Mouse (Mus musculus): ENCODE measurements around the gene Tmem266.

Gene Tmem266

DNA sequence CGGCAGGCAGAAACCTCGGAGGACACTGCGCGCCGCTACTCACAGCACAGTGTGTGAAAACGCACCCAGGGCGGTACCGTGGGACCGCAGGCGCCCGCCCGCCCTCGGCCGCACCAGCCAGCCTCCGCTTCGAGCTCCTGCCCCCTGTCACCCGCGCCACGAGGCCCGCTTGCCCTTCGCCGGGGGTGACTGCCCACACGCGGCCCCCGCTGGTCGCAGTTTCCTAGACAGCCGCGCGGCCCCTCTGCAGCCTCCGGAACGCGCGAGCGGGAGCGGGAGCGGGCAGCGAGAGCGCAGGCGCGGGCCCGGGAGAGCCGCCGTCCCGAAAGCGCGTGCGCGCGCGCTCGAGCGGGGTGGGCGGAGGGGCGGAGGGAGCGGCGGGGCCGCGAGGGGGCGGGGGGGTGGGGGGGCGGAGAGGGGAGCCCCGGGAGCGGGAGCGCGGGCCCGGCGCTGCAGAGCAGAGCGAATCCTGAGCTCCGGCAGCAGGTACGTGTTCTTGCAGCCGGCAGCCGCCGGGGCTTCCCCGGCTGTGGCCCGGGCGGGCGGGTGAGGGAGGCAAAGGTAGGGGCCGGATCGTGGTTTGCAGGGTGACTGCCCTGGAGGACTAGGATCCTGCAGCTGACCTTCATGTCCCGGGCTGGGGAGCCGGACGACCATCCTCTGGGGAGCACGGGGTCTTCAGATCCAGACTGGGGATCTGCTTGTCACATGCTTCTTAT, at the start of gene Tmem266, which contains the start of gene Nrg4:
Gene Tmem266, plus strand, starts transcription at position 399 of the 719 bp plus-strand sequence.
Gene Nrg4, minus strand, starts transcription at position 330 of the 719 bp plus-strand sequence.
- POLR2A ChIA-PET, result interaction anchor here (0.6 to 1.7 kb wide), 6 partner anchors 46 to 295 kb away, joined by 3 to 6 read pairs (median 3); no protein-coding TSS in a partner anchor
- CTCF ChIA-PET, result no interaction called here

DNA sequence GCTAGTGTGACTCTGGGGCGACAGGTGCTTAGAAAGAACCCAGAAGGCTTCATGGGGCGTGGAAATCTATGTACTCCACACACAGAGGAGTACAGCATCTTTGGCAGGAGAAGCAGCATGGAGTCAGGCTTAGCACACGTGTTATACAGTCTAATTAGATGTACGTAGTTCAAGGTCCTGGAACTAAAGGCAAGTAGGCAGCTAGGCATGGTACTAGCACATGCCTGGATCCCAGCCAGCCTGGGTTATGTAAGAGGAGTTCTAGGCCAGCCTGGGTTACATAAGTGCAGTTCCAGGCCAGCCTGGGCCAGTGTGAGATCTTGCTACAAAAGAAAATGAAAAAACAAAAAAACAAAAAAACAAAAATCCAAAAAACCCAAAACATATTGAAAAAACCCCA, 49.2 kb upstream of the Tmem266 start:
- ChIA-PET POLR2A (interaction anchor here in 1 of 4 experiments (0.8 to 0.9 kb wide), 2 partner anchors 23 to 62 kb away, joined by 3 read pairs; no protein-coding TSS in a partner anchor), CTCF (no interaction called here)

DNA sequence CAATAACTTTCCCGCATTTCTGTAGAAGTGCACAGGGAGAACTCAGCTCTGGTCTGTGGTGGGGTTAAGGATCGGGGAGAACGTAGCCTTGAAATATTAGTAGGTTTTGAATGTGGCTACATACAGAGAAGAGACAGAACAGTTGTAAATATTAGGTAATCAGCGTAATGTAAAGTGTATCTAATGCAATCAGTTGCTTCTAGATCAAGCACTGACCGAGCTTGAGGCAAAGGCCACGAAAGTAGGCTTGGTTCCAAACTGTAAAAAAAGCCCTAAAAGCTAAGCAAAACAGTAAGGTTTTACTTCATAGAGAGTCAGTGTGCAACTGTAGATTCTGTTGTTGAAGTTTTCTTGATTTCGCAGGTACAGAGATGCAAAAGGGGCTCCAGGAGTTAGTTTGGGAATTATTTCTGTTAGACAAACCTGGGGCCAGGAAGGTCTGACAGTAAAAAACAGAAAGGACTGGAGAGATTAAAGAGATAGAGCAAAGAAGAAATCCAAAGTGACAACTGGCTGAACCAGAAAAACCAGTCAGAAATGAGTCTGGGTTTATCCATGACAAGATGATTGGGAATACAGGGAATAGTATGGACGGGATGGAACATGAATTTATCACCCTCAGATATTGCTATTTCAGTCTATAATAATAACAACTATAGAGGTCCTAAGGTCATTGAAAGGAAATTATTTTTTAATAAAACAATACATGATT, 47.4 kb upstream of the Tmem266 start:
- CTCF ChIA-PET, result interaction anchor here in 1 of 4 experiments (0.9 kb wide), 1 partner anchor 76 kb away, joined by 3 read pairs; no protein-coding TSS in a partner anchor
- POLR2A ChIA-PET, result interaction anchor here in 1 of 4 experiments (0.7 kb wide), 2 partner anchors 10 to 19 kb away, joined by 3 read pairs; no protein-coding TSS in a partner anchor

DNA sequence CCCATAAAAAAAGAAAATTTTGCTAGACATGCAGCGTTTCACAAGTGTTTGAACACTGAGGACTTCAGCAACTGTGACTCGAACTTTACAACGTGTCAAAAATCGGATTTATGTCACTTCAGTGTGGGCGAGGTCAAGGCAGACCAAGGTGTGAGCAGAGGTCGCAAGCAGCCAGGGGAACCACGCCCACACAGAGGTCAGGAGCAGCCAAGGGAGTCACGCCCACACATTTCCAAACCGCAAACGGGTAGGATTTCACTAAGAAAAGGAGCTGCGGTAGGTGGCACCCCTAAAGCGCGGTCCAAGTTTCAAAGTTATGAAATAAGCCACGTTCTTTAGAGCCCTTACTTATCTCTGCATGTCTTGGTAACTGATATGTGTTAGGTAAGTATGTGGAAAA, 43.2 kb upstream of the Tmem266 start:
- POLR2A ChIA-PET, result interaction anchor here in 3 of 4 experiments (0.6 to 1.2 kb wide), 7 partner anchors 8 to 1488 kb away, joined by 3 to 9 read pairs (median 3); partner anchors contain the start of gene Ube2q2 (in 1 of the 3)
- CTCF ChIA-PET, result interaction anchor here in 3 of 4 experiments (0.6 to 1.1 kb wide), 3 partner anchors 69 to 236 kb away, joined by 3 to 8 read pairs (median 5); no protein-coding TSS in a partner anchor

DNA sequence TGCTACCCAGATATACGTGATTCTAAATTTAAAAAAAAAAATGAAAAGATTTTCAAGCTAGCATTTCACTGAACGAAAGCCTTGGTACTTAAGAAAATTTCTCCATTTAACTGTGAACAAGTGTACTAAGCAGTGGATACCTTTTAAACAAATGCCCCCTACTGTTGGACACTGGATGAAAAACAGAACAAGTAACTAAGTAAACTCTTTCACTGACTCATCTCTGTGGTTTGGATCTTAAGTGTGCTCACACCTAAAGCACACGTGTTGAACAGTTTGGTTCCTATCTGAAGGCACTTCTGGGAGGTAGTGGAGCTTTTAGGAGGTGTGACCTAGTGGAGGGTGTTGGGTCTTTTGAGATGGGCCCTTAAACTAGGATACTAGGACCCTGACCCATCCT, 41.5 kb upstream of the Tmem266 start:
- ChIA-PET CTCF (no interaction called here), POLR2A (interaction anchor here in 1 of 4 experiments (0.8 to 1.1 kb wide), 2 partner anchors 16 to 69 kb away, joined by 3 to 4 read pairs; no protein-coding TSS in a partner anchor)

DNA sequence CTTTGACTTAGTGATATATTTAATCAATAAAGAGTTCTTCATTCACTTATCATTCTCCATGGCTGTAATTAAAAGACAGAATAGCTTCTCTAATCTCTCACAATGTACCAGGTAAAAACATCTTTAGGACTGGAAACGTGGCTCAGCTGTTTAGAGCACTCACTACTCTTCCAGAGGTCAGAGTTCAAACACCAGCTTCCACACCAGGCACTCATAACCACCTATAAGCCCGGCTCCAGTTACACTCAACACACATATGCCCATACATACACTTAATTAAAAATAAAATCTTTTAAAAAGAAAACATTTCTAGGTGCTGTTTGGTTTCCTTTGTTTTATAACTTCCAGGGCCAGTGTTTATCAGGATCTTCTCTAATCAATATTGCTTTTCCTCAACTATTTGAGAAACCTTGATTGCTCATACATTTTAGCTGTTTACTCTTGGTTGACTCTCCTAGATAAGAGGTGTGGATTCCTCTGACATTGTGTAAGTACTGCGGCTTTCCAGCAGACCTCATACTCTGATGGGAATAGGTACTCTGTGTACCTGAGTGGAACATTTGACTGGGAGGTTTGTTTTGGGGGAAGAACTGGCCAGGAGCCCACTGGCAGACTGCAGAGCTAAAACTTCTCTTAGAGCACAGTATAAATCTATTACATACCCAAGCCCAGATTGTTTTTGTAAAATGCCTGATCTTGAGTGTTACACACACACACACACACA, 37.1 kb upstream of the Tmem266 start:
- CTCF ChIA-PET, result interaction anchor here in 1 of 4 experiments (0.5 to 1.6 kb wide), 2 partner anchors 10 to 206 kb away, joined by 3 read pairs; no protein-coding TSS in a partner anchor
- POLR2A ChIA-PET, result interaction anchor here in 1 of 4 experiments (0.8 kb wide), 1 partner anchor 141 kb away, joined by 3 read pairs; the partner anchor contains the start of gene Ube2q2

DNA sequence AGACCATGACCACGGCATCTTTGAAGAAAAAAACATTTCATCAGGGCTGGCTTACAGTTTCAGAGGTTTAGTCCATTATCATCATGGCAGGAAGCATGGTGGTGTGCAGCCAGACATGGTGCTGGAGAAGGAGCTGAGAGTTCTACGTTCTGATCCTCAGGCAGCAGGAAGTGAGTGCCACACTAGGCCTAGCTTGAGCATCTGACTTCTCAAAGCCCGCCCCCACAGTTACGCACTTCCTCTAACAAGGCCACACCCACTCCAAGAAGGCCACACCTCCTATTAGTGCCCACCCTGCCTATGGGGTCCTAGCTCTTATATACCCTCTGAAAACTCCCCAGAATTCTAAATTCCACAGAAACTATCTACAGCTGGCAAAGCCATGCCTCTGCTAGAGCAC, 34.7 kb upstream of the Tmem266 start:
- POLR2A ChIA-PET, result interaction anchor here in 3 of 4 experiments (0.6 to 1.8 kb wide), 3 partner anchors 17 to 24 kb away, joined by 3 to 5 read pairs (median 3); no protein-coding TSS in a partner anchor
- CTCF ChIA-PET, result no interaction called here

DNA sequence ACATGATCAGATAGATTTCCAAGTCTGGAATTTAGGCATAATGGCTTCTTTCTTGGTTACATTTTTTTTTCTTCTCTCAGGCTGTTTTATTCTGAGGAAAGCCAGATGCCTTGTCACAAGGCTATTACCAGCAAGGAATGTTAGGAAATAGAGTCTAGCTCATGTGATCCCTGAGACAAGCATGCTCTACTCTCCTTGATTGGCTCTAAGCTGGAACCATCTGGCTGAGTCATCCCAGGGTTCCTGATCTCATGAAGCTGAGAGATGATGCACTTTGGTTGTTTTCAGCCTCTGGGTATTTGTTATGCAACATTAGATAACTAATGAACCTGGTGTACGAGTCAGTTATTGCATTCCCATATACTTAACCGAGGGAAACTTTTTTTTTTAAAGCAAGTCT, 30.5 kb upstream of the Tmem266 start:
- ChIA-PET CTCF (interaction anchor here in 1 of 4 experiments (0.5 kb wide), 1 partner anchor 1857 kb away, joined by 3 read pairs; no protein-coding TSS in a partner anchor), POLR2A (interaction anchor here in 1 of 4 experiments (1.0 kb wide), 1 partner anchor 67 kb away, joined by 5 read pairs; no protein-coding TSS in a partner anchor)

DNA sequence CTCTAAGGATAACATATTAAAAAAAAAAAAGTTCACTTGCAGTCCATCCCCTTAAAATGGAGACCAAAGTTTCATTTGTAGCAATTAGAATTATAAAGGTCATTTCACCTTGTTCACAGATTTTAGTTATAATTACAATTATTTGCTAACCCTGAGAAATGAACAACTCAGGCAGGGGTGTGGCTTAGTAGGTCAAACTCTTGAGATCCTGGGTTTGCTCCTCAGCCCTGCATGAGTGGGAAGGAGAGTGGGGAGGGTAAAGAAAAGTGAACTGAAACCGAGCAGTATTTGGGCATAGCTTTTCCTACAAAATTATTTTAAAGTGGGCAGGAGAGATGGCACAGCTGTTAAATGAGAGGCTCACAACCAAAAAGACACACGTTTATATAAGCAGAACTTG, 19.6 kb upstream of the Tmem266 start:
- ChIA-PET CTCF (no interaction called here), POLR2A (no interaction called here)

DNA sequence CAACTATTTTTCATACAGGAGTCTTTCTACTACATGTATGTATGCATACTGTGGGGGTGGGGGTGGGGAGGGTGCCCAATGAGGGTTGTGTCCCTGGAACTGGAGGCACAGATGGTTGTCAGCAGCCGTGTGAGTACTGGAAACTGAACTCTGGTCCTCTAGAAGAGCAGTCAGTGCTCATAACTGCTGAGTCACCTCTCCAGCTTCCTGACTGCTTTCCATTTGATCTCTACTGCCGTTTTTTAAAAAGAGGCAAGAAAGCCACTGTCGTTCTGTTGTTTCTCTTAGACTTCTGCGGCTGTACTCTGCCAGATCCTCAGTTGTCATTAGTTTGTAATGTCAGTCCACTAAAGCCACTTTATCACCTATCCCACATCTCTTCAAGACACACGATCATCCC, 19.2 kb upstream of the Tmem266 start:
- ChIA-PET CTCF (no interaction called here), POLR2A (no interaction called here)

DNA sequence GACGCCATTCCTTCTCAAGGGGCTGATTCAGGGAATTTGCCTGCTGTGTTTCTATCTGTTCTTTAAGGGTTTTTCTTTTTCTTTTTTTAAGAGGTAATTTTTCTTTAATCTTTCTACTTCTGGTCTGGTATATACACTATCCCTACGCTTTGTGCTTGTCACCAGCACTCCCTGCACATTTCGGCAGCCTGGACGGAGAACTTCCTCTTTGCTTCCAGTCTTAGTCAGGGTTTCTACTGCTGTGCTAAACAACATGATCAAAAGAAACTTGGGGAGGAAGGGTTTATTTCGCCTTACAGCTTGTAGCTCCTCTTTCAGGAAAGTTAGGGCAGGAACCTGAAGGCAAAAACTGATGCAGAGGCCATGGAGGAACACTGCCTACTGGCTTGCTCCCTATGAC, 18.3 kb upstream of the Tmem266 start:
- ChIA-PET POLR2A (interaction anchor here in 2 of 4 experiments (1.0 to 1.5 kb wide), 2 partner anchors 17 to 100 kb away, joined by 3 read pairs; partner anchors contain the start of gene Fbxo22 (in 1 of the 2)), CTCF (no interaction called here)

DNA sequence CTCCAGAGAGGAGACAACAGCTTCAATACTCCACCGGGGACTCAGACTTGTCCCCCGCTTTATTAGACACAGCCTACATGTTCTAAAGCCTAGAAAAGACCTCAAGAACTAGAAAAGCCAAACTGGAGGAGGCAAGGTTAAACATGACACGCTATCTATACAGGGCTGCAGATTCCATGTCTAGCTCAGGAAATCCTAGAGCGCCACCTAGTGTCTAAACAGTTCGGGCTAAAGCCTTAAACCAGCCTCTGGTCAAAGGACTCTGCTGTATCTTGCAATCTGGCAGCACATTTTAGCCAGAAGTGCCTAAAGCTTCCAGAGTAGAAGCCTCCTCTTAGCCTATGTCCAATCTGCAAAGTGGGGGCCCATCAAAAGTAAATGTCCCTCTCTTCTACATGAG, 15.2 kb upstream of the Tmem266 start:
- CTCF ChIA-PET, result interaction anchor here (0.6 to 2.1 kb wide), 23 partner anchors 9 to 481 kb away, joined by 3 to 10 read pairs (median 6); no protein-coding TSS in a partner anchor
- POLR2A ChIA-PET, result interaction anchor here (0.5 to 1.3 kb wide), 7 partner anchors 19 to 577 kb away, joined by 3 read pairs; partner anchors contain the start of gene Wdr61 (in 1 of the 4)

DNA sequence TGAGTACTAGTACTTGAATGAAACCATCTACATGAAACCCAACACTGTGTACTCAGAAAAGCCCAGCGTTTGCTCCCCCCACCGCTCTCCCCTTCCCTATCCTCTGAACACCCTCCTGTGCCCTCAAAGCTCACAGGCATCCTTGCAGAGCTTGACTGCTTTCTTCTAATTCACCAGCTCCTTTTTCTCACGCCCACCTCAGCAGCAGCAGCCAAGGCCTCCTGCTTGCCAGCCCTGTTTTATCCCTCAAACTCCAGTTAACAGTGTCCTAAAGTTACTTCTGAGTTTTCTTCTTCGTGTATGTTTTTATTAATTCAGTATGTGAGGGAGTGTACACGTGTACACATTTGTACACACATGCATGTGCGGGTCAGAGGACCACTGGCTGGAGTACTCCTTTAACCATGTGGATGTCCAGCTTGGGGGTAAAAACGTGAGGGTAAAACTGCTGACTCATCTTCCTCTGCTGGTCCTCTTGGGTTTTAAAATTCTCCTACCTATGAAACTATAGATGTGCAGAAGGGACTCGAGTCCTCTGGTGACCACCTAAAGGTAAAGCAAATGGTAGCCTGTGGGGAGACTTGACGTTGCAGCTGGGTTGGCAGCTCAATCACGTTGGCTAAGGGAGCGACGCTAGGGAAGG, 13.0 kb upstream of the Tmem266 start:
- ChIA-PET POLR2A (interaction anchor here in 2 of 4 experiments (0.8 to 1.3 kb wide), 3 partner anchors 82 to 98 kb away, joined by 3 to 4 read pairs (median 3); no protein-coding TSS in a partner anchor), CTCF (interaction anchor here in 3 of 4 experiments (0.6 to 1.3 kb wide), 4 partner anchors 11 to 679 kb away, joined by 3 read pairs; no protein-coding TSS in a partner anchor)

DNA sequence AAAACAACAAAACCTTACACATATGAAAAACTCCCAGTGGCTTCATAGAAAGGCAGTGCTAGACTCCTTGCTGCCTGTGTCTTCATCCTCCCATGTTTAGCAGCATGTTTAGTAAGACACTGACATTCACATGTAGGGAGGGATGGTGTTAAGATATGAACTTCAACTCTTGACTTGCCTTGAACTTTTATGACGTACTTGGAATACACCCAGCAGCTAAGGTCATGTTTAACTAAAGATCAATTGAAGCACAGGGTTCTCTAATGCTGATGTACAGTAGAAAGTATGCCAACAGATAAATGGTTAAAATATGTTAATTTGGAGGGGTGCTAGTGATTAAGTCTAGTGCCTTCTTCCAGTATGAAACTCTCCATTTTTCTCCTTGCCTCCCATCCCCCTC, 4.1 kb upstream of the Tmem266 start:
- POLR2A ChIA-PET, result interaction anchor here in 1 of 4 experiments (0.7 kb wide), 1 partner anchor 301 kb away, joined by 3 read pairs; no protein-coding TSS in a partner anchor
- CTCF ChIA-PET, result no interaction called here

DNA sequence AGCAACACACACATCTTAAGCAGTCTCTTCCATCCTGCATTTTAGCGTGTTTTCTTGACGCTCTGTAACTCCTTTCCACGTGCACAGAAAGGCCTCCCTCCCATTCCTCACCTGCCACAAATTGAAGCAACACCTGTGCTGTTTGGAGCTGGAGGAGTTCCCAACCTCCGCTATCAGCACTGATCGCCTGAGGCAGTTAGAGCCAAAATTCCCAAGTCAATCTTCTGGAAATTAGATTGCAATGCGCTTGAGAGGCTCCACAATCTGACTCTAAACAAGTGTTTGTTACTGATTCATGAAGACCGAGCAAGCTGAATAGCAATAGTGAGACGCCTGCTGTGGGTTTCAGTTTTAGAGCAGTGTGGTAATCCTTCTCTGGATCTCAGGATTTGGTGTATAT, 2.6 kb upstream of the Tmem266 start:
- CTCF ChIA-PET, result interaction anchor here in 3 of 4 experiments (0.8 to 1.2 kb wide), 5 partner anchors 9 to 214 kb away, joined by 3 to 4 read pairs (median 3); no protein-coding TSS in a partner anchor
- POLR2A ChIA-PET, result interaction anchor here in 3 of 4 experiments (0.7 to 1.7 kb wide), 3 partner anchors 36 to 176 kb away, joined by 3 read pairs; partner anchors contain the start of gene Ube2q2 (in 2 of the 3)

DNA sequence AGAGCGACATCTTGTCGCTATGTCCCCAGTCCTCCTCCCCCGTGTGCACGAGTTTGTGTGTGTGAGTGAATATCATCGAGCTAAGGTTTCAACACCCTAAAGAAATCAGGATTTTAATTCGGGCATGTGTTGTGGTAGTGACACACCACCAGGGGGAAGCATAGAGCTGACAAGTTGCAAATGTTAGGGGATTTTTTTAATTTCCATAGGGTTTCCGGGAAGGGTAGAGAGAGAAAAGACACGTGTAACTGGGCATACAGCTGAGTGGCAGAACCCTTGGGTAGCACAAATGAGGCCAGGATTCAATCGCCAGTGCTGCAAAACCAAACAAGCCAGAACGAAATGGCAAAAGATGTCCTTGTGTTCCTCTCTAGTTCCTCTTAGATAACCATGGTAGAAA, 2.2 kb upstream of the Tmem266 start:
- ChIA-PET CTCF (interaction anchor here in 3 of 4 experiments (0.5 to 1.2 kb wide), 8 partner anchors 8 to 616 kb away, joined by 3 to 4 read pairs (median 3); no protein-coding TSS in a partner anchor), POLR2A (interaction anchor here in 3 of 4 experiments (0.6 to 1.7 kb wide), 4 partner anchors 23 to 277 kb away, joined by 3 to 4 read pairs (median 3); partner anchors contain the start of gene Ube2q2 (in 2 of the 3))

DNA sequence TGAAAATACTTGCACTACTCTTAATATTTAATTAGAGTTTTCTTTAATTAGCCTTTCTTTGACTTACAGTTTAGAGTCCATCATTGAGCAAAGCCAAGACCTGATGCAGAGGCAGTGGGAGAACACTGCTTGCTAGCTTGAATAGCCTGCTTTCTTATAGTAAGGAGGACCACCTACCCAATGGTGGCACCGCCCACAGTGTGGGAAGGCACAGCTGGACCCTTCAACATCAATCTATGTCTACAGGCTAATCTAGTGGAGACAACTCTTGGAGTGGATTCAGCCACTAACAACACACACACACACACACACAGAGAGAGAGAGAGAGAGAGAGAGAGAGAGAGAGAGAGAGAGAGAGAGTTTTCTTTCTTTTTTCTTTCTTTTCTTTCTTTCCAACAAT, 1.7 kb upstream of the Tmem266 start:
- ChIA-PET CTCF (interaction anchor here in 3 of 4 experiments (0.5 to 1.2 kb wide), 7 partner anchors 8 to 615 kb away, joined by 3 to 4 read pairs (median 3); no protein-coding TSS in a partner anchor), POLR2A (interaction anchor here in 3 of 4 experiments (0.6 to 1.7 kb wide), 4 partner anchors 24 to 278 kb away, joined by 3 to 4 read pairs (median 3); partner anchors contain the start of gene Ube2q2 (in 2 of the 3))

Measured in embryonic stem cell, embryonic (primary cell).